Mouse (Mus musculus): Measurements from ENCODE around the gene Ugt2a1. TPM values are rescaled to one million over a fixed set of nuclear protein-coding genes. Genes with fewer than 3 reads are reported as not detected.
"Not testable (repeated sequence)": the region's sequence is repeated elsewhere in the genome, so short reads cannot be mapped to it uniquely, and the experiment has no call there.

Gene Ugt2a1
- polyA plus RNA-seq, 1 experiment from 2014 or later, result not detected

- Histone ChIP-seq H3K9ac (no peak overlapping the region), H3K27ac (replicated peaks) (no peak overlapping the region), H3K4me3 (no peak overlapping the region), H3K4me1 (no peaks in the 10 kb centered on the region), H3K36me3 (no peaks in the 10 kb centered on the region), H3K9me3 (no peaks in the 10 kb centered on the region), H3K4me2 (no peak overlapping the region), H3K27me3 (replicated peaks) (no peaks in the 10 kb centered on the region)
- WGBS, result 37% methylated on average over 1 of the region's 1 CpGs
- no peak for ATAC-seq (ENCODE audit: extremely low read depth, insufficient number of reproducible peaks, low FRiP score, low TSS enrichment)
These were observed 31.9 kb downstream of the Ugt2a1 start for GRCm38 (mm10) chr5:87458810-87459209.

DNA sequence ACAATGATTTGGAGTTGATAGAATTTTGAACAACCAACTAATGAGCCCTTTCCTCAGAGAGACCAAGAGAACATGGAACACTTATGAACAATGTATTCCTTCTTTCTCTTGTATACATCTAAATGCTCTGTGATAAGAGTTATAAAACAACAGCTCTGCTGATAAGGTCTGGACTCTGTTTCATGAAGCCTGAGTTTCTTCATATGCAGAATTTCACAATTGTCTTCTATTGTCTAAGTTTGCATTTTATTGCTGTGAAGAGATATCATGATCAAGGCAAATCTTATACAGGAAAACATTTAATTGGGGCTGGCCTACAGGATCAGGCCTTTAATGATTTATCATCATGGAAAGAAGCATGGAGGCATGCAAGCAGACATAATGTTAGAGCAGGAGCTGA lies 33.0 kb downstream of the Ugt2a1 start:
- no peak for ATAC-seq (ENCODE audit: extremely low read depth, insufficient number of reproducible peaks, low FRiP score, low TSS enrichment)
- Histone ChIP-seq H3K36me3 (no peaks in the 10 kb centered on the region), H3K4me2 (no peak overlapping the region), H3K4me1 (no peaks in the 10 kb centered on the region), H3K27ac (replicated peaks) (no peak overlapping the region), H3K9me3 (no peaks in the 10 kb centered on the region), H3K27me3 (replicated peaks) (no peaks in the 10 kb centered on the region), H3K9ac (no peak overlapping the region), H3K4me3 (no peak overlapping the region)

DNA sequence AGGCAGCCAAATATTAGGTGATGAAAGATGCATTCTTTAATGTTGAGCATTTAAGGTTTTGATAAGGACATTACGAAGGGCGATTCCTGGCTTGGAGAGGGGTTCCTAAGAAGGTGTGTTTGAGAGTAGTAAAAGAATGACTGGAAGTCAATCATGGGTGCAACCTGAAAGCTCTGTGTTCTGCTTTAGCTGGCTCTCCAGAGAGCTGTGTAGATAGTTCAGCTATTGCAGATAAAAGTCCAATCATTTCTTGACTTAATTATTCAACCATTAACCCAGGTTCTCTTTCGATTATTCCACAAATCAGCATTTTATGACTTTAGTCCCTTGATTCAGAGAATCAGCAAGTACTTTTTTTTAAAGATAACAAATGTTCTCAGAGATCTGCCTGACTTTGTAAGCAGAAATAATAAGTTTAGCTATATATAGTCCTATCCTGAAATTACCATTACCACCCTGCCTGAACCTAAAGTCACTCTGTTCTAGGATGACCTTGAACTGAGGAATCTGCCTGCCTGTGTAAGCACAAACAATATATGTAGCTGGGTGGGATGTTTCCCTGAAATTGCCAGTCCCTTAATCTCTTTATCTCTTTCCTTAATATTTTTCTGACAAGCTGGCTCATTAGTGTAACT lies 34.3 kb downstream of the Ugt2a1 start:
- 79% methylated on average over 3 of the region's 3 CpGs for WGBS
- H3K36me3 ChIP-seq, result no peaks in the 10 kb centered on the region
- no peaks in the 10 kb centered on the region for H3K4me1 ChIP-seq
- no peak overlapping the region for H3K27ac ChIP-seq (replicated peaks)
- no peak overlapping the region for H3K4me3 ChIP-seq
- H3K9ac ChIP-seq, result no peak overlapping the region
- H3K27me3 ChIP-seq (replicated peaks), result no peaks in the 10 kb centered on the region
- H3K4me2 ChIP-seq, result no peak overlapping the region
- no peak for ATAC-seq (ENCODE audit: extremely low read depth, insufficient number of reproducible peaks, low FRiP score, low TSS enrichment)
- no peaks in the 10 kb centered on the region for H3K9me3 ChIP-seq

DNA sequence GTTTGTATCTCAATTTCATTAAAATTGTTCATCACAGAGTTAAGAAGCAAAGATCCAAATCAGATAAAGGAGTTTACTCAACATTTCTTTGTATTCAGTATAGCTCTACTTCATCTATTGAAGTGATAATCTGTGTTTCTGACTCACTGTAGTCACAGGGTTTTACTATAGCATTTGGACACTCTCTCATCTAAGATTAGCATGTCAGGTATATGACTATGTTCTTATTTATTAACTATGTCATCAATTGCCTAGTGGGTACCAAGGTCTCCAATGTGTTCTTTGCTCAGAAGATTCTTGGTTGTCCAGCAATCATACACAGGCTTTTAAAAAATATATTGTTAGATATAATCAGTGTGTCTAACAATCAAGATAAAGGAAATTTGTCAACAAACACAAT lies 35.2 kb downstream of the Ugt2a1 start:
- no peaks in the 10 kb centered on the region for H3K9me3 ChIP-seq
- no peaks in the 10 kb centered on the region for H3K36me3 ChIP-seq
- H3K9ac ChIP-seq, result no peak overlapping the region
- ATAC-seq (ENCODE audit: extremely low read depth, insufficient number of reproducible peaks, low FRiP score, low TSS enrichment), result no peak
- no peak overlapping the region for H3K4me2 ChIP-seq
- H3K27ac ChIP-seq (replicated peaks), result no peak overlapping the region
- H3K4me1 ChIP-seq, result no peaks in the 10 kb centered on the region
- no peak overlapping the region for H3K4me3 ChIP-seq
- no peaks in the 10 kb centered on the region for H3K27me3 ChIP-seq (replicated peaks)

GRCm38 (mm10) chr5:87452514-87452913 lies 38.2 kb downstream of the Ugt2a1 start:
- not testable (repeated sequence) for H3K4me2 ChIP-seq, H3K9me3 ChIP-seq

DNA sequence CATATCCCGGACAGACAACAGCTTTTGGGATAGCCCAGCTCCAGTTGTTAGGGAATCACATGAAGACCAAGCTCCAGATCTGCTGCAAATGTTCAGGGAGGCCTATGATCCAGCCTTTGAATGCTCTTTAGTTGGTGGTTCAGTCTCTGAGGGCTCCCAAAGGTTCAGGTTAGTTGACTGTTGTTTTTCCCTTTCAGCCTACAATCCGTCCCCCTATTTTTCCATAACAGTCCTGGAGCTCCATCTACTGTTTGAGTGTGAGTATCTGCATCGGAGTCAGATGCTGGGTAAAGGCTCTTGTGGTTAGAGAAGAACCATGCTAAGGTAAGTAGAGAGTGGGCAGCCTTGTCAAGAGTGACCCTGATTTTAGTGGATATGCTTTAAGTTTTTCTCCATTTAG lies 54.4 kb downstream of the Ugt2a1 start:
- 26% methylated on average over 3 of the region's 3 CpGs for WGBS
- ATAC-seq (ENCODE audit: extremely low read depth, insufficient number of reproducible peaks, low FRiP score, low TSS enrichment), result no peak
- H3K9ac ChIP-seq, result no peak overlapping the region
- no peaks in the 10 kb centered on the region for H3K4me1 ChIP-seq
- no peak overlapping the region for H3K4me3 ChIP-seq
- H3K27ac ChIP-seq (replicated peaks), result no peak overlapping the region
- H3K36me3 ChIP-seq, result no peaks in the 10 kb centered on the region
- no peaks in the 10 kb centered on the region for H3K27me3 ChIP-seq (replicated peaks)
- H3K4me2 ChIP-seq, result no peak overlapping the region
- H3K9me3 ChIP-seq, result no peaks in the 10 kb centered on the region

More at GRCm38 (mm10) chr5:87452514-87452913, 38.2 kb downstream of the Ugt2a1 start:
- not testable (repeated sequence) for H3K4me1 ChIP-seq; ATAC-seq (ENCODE audit: extremely low read depth, insufficient number of reproducible peaks, low FRiP score, low TSS enrichment); H3K4me3 ChIP-seq; H3K27me3 ChIP-seq (replicated peaks); H3K36me3 ChIP-seq; H3K9ac ChIP-seq; H3K27ac ChIP-seq (replicated peaks)
- 80% methylated on average over 3 of the region's 5 CpGs for WGBS

GRCm38 (mm10) chr5:87425676-87426075 lies 65.0 kb downstream of the Ugt2a1 start:
- Histone ChIP-seq H3K27me3 (replicated peaks) (no peaks in the 10 kb centered on the region), H3K27ac (replicated peaks) (no peak overlapping the region), H3K4me2 (no peak overlapping the region), H3K4me3 (no peak overlapping the region), H3K36me3 (no peaks in the 10 kb centered on the region), H3K4me1 (no peaks in the 10 kb centered on the region), H3K9me3 (no peaks in the 10 kb centered on the region), H3K9ac (no peak overlapping the region)
- ATAC-seq (ENCODE audit: extremely low read depth, insufficient number of reproducible peaks, low FRiP score, low TSS enrichment), result no peak
- 75% methylated on average over 3 of the region's 3 CpGs for WGBS

DNA sequence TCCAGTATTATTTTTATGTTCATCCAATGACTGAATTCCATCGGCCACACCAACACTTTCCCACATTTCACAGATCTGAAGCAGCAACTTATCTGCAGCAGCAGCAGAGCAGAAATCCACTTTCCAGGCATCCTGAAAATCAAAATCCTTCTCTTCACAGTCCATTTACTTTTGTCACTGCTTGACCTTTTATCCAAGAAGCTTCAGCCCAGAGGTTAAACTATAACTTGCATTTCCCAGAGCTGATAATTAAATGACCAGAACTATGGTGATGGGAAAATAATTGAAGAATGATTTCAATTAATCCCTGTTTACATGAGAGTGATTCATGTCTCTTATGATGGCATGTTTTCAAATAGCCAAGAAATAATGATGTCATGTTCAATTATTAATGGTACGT lies 66.6 kb downstream of the Ugt2a1 start, which contains the start of gene Ugt2b38:
Gene Ugt2b38, minus strand, starts transcription at position 163 of the 400 bp plus-strand sequence.
- not testable (repeated sequence) for H3K4me1 ChIP-seq; H3K27ac ChIP-seq (replicated peaks); H3K27me3 ChIP-seq (replicated peaks); H3K9ac ChIP-seq; H3K36me3 ChIP-seq; ATAC-seq (ENCODE audit: extremely low read depth, insufficient number of reproducible peaks, low FRiP score, low TSS enrichment); H3K4me2 ChIP-seq; H3K4me3 ChIP-seq; H3K9me3 ChIP-seq
- WGBS, result 80% methylated on average over 1 of the region's 2 CpGs

Other genes with a start within 250 kb of the Ugt2a1 start
- not detected in 2 replicates for gene Ugt2b37, start 236.1 kb downstream of the Ugt2a1 start, polyA plus RNA-seq (2015; fragmentation: Nextera tagmentation; extraction: Ambion mirVana)
- gene Ugt2a3, start 153.7 kb downstream of the Ugt2a1 start, polyA plus RNA-seq (2015; fragmentation: Nextera tagmentation; extraction: Ambion mirVana), result not detected in 2 replicates
- gene Ugt2b38, start 66.7 kb downstream of the Ugt2a1 start, polyA plus RNA-seq (2015; fragmentation: Nextera tagmentation; extraction: Ambion mirVana), result not detected in 2 replicates
- gene Ugt2a2, start 8.6 kb downstream of the Ugt2a1 start, polyA plus RNA-seq (2015; fragmentation: Nextera tagmentation; extraction: Ambion mirVana), result not detected in 2 replicates
- gene Gm43638, start 4.1 kb downstream of the Ugt2a1 start, polyA plus RNA-seq (2015; fragmentation: Nextera tagmentation; extraction: Ambion mirVana), result not detected in 2 replicates
- not detected in 2 replicates for gene Sult1b1, start 47.3 kb upstream of the Ugt2a1 start, polyA plus RNA-seq (2015; fragmentation: Nextera tagmentation; extraction: Ambion mirVana)
- not detected in 2 replicates for gene Sult1d1, start 78.2 kb upstream of the Ugt2a1 start, polyA plus RNA-seq (2015; fragmentation: Nextera tagmentation; extraction: Ambion mirVana)
- not detected in 2 replicates for gene Sult1e1, start 100.7 kb upstream of the Ugt2a1 start, polyA plus RNA-seq (2015; fragmentation: Nextera tagmentation; extraction: Ambion mirVana)
- not detected in 2 replicates for gene Csn1s1, start 175.3 kb upstream of the Ugt2a1 start, polyA plus RNA-seq (2015; fragmentation: Nextera tagmentation; extraction: Ambion mirVana)
- gene Csn2, start 208.8 kb upstream of the Ugt2a1 start, polyA plus RNA-seq (2015; fragmentation: Nextera tagmentation; extraction: Ambion mirVana), result not detected in 2 replicates